Mouse (Mus musculus) gastrocnemius, postnatal 14 days (tissue): ENCODE data around the gene Hoxa10. TPM values are rescaled to one million over a fixed set of nuclear protein-coding genes. Genes with fewer than 3 reads are reported as not detected.

ENCODE experiments used
- microRNA-seq, 2 experiments: library from miRNA; unstranded; fragments of <30 nt; microRNA quantifications; one replicate each; pipeline ENCODE4 v1.2.0; 2021
- total RNA-seq, 2 experiments: library from RNA; stranded (reverse); gene quantifications; 2 replicates each; pipeline ENCODE4 v1.2.3; 2021

Gene Hoxa10
- total RNA-seq, 2 experiments from 2014 or later = 16.3 to 22.7 TPM

Small RNAs within 50 kb of the gene (microRNA-seq; reads per million reads assigned to microRNA genes)
- 7,572 to 8,678 reads per million in 2 experiments for gene Mir196b

Other genes with a start within 250 kb of the Hoxa10 start
- 1 to 10 TPM; 4.6 to 4.8 TPM for gene Skap2, start 228.3 kb downstream of the Hoxa10 start, total RNA-seq
- gene Hoxa1, start 82.5 kb downstream of the Hoxa10 start, total RNA-seq = under 1 TPM; 0.16 to 0.20 TPM
- under 1 TPM; 0.78 to 0.86 TPM for gene Hoxa2, start 76.0 kb downstream of the Hoxa10 start, total RNA-seq
- under 1 TPM; 0.08 to 0.11 TPM for gene 5730596B20Rik, start 63.4 kb downstream of the Hoxa10 start, total RNA-seq
- gene Hoxa4, start 49.1 kb downstream of the Hoxa10 start, total RNA-seq = 1 to 10 TPM; 4.1 to 4.9 TPM
- gene Hoxa5, start 36.3 kb downstream of the Hoxa10 start, total RNA-seq = 1 to 10 TPM; 1.9 to 2.5 TPM
- gene Hoxa6, start 32.1 kb downstream of the Hoxa10 start, total RNA-seq = 1 to 10 TPM in 1 of 2 experiments, under 1 TPM in 1; 0.74 to 1.3 TPM
- 1 to 10 TPM; 2.4 to 3.1 TPM for gene Hoxa3, start 27.5 kb downstream of the Hoxa10 start, total RNA-seq
- gene Gm28308, start 27.5 kb downstream of the Hoxa10 start, total RNA-seq = under 1 TPM in 1 of 2 experiments, not detected in 1; 0.51 TPM
- gene Hoxa7, start 19.0 kb downstream of the Hoxa10 start, total RNA-seq = 1 to 10 TPM; 6.3 to 7.3 TPM
- 1 to 10 TPM; 7.8 to 8.3 TPM for gene Hoxa9, start 9.8 kb downstream of the Hoxa10 start, total RNA-seq
- gene Hoxa11, start 5.0 kb upstream of the Hoxa10 start, total RNA-seq = 1 to 10 TPM; 1.5 to 4.0 TPM
- gene Hoxa13, start 20.0 kb upstream of the Hoxa10 start, total RNA-seq = 1 to 10 TPM in 1 of 2 experiments, under 1 TPM in 1; 0.24 to 1.7 TPM
- not detected for gene Evx1, start 72.6 kb upstream of the Hoxa10 start, total RNA-seq